Mouse (Mus musculus) hindbrain, postnatal 0 days (tissue): ENCODE measurements at regions not wholly inside any gene's neighbourhood (a gene's known extent, or its start where the extent isn't known, plus 50 kb on each side); places are given as distances from the start of the nearest gene placed in this dataset.

Source experiments
- ATAC-seq: fragments of 200-750 bp; cut with Nextera tagmentation; 2 replicates; pipeline ENCODE4 v1.8.0; 2017; ENCODE audit warnings: mild to moderate bottlenecking, moderate TSS enrichment, moderate library complexity
- DNase-seq: peaks from one replicate; pipeline ENCODE4 v3.0.0-alpha.2; 2015; ENCODE audit warnings: low spot score
- H3K27ac ChIP-seq: fragments of 300-500 bp; sonication (generic); 2 replicates; pipeline ENCODE4 v1.5.1; 2014; ENCODE audit warnings: mild to moderate bottlenecking
- H3K27me3 ChIP-seq: fragments of 300-500 bp; sonication (generic); 2 replicates; pipeline ENCODE4 v1.6.1; 2014; ENCODE audit warnings: low read length, mixed read lengths; ENCODE audit not compliant: insufficient read depth
- H3K36me3 ChIP-seq: fragments of 300-500 bp; sonication (generic); 2 replicates; pipeline ENCODE4 v1.6.1; 2014; ENCODE audit warnings: low read length, mixed read lengths; ENCODE audit not compliant: insufficient read depth
- H3K4me1 ChIP-seq: fragments of 300-500 bp; sonication (generic); 2 replicates; pipeline ENCODE4 v1.6.1; 2014; ENCODE audit warnings: antibody characterized with exemption, low read length, mixed read lengths; ENCODE audit not compliant: insufficient read depth
- H3K4me2 ChIP-seq: fragments of 300-500 bp; sonication (generic); 2 replicates; pipeline ENCODE4 v1.6.1; 2014; ENCODE audit warnings: low read depth, mild to moderate bottlenecking, low read length, moderate library complexity, mixed read lengths
- H3K4me3 ChIP-seq: fragments of 300-500 bp; sonication (generic); 2 replicates; pipeline ENCODE4 v1.5.1; 2014; ENCODE audit warnings: low read length
- H3K9ac ChIP-seq: fragments of 300-500 bp; sonication (generic); replicated peaks from 2 replicates; pipeline ENCODE4 v1.6.1; 2014; ENCODE audit warnings: mild to moderate bottlenecking, low read length, moderate library complexity, mixed read lengths
- H3K9me3 ChIP-seq: fragments of 300-500 bp; sonication (generic); 2 replicates; pipeline ENCODE4 v1.6.1; 2016; ENCODE audit warnings: low read length, mixed read lengths
- CTCF ChIP-seq: IDR thresholded peaks from 2 replicates; pipeline ENCODE4 v1.5.1; 2016; ENCODE audit warnings: antibody characterized with exemption, control low read depth, low read depth
- WGBS: fragments of 180-500 bp; shearing (Covaris S2); extraction: QIAGEN DNeasy Blood & Tissue Kit; methylation state at CpG from one replicate; pipeline ENCODE4 v1.1.7; 2014; 5-methylcytosine and 5-hydroxymethylcytosine counted together

GRCm38 (mm10) chr17:89449391-89449790, 248.9 kb upstream of the Fshr start:
- no peaks in the 10 kb centered on the region for H3K4me1 ChIP-seq
- H3K36me3 ChIP-seq: no peaks in the 10 kb centered on the region
- no peak overlapping the region for H3K27ac ChIP-seq
- H3K9me3 ChIP-seq: no peaks in the 10 kb centered on the region
- no peaks in the 10 kb centered on the region for H3K27me3 ChIP-seq
- no peak overlapping the region for H3K4me2 ChIP-seq
- DNase-seq (no peak), ATAC-seq (no peak)
- TF ChIP-seq CTCF: no peak
- H3K4me3 ChIP-seq: no peak overlapping the region
- H3K9ac ChIP-seq: no peak overlapping the region

GRCm38 (mm10) chr17:89434288-89434687, 233.8 kb upstream of the Fshr start:
- no peaks in the 10 kb centered on the region for H3K4me1 ChIP-seq
- TF ChIP-seq CTCF: no peak
- no peaks in the 10 kb centered on the region for H3K36me3 ChIP-seq
- H3K27ac ChIP-seq: no peak overlapping the region
- no peak for DNase-seq
- H3K9ac ChIP-seq: no peak overlapping the region
- no peaks in the 10 kb centered on the region for H3K9me3 ChIP-seq
- no peak for ATAC-seq
- H3K4me3 ChIP-seq: no peak overlapping the region
- no peaks in the 10 kb centered on the region for H3K27me3 ChIP-seq
- WGBS: 93% methylated on average over 4 of the region's 4 CpGs
- no peak overlapping the region for H3K4me2 ChIP-seq

- no peak for ATAC-seq
- Histone ChIP-seq H3K27me3 (no peaks in the 10 kb centered on the region), H3K9me3 (no peaks in the 10 kb centered on the region), H3K36me3 (no peaks in the 10 kb centered on the region), H3K27ac (no peak overlapping the region), H3K4me3 (no peak overlapping the region), H3K4me2 (no peak overlapping the region), H3K9ac (no peak overlapping the region), H3K4me1 (no peaks in the 10 kb centered on the region)
- no peak for DNase-seq
- WGBS: 93% methylated on average over 1 of the region's 1 CpGs
- TF ChIP-seq CTCF: no peak
Observed at GRCm38 (mm10) chr17:89410026-89410425, 209.6 kb upstream of the Fshr start.

GRCm38 (mm10) chr17:89405589-89405988, 205.1 kb upstream of the Fshr start:
- no peak overlapping the region for H3K4me2 ChIP-seq
- no peaks in the 10 kb centered on the region for H3K9me3 ChIP-seq
- H3K4me1 ChIP-seq: no peaks in the 10 kb centered on the region
- no peak overlapping the region for H3K9ac ChIP-seq
- no peaks in the 10 kb centered on the region for H3K36me3 ChIP-seq
- no peak for TF ChIP-seq CTCF
- ATAC-seq: no peak
- H3K4me3 ChIP-seq: no peak overlapping the region
- DNase-seq: no peak
- H3K27ac ChIP-seq: no peak overlapping the region
- H3K27me3 ChIP-seq: no peaks in the 10 kb centered on the region
- WGBS: 65% methylated on average over 2 of the region's 2 CpGs

GRCm38 (mm10) chr17:89357241-89357640, 156.8 kb upstream of the Fshr start:
- H3K36me3 ChIP-seq: no peaks in the 10 kb centered on the region
- no peak overlapping the region for H3K4me3 ChIP-seq
- no peaks in the 10 kb centered on the region for H3K4me1 ChIP-seq
- no peaks in the 10 kb centered on the region for H3K27me3 ChIP-seq
- H3K4me2 ChIP-seq: no peak overlapping the region
- no peak overlapping the region for H3K9ac ChIP-seq
- TF ChIP-seq CTCF: no peak
- no peak overlapping the region for H3K27ac ChIP-seq
- no peak for ATAC-seq
- H3K9me3 ChIP-seq: no peaks in the 10 kb centered on the region
- DNase-seq: no peak

- TF ChIP-seq CTCF: no peak
- no peaks in the 10 kb centered on the region for H3K36me3 ChIP-seq
- DNase-seq: no peak
- no peaks in the 10 kb centered on the region for H3K4me1 ChIP-seq
- no peak overlapping the region for H3K4me2 ChIP-seq
- H3K4me3 ChIP-seq: no peak overlapping the region
- ATAC-seq: no peak
- H3K9ac ChIP-seq: no peak overlapping the region
- H3K27me3 ChIP-seq: no peaks in the 10 kb centered on the region
- WGBS: 59% methylated on average over 8 of the region's 8 CpGs
- H3K9me3 ChIP-seq: no peaks in the 10 kb centered on the region
- no peak overlapping the region for H3K27ac ChIP-seq
Observed at GRCm38 (mm10) chr17:89340497-89341205, 140.2 kb upstream of the Fshr start.

- Histone ChIP-seq H3K4me1 (no peaks in the 10 kb centered on the region), H3K4me2 (no peak overlapping the region), H3K9ac (no peak overlapping the region), H3K27ac (no peak overlapping the region), H3K9me3 (no peaks in the 10 kb centered on the region), H3K4me3 (no peak overlapping the region), H3K36me3 (no peaks in the 10 kb centered on the region), H3K27me3 (no peaks in the 10 kb centered on the region)
- no peak for ATAC-seq
- WGBS: 35% methylated on average over 2 of the region's 2 CpGs
- no peak for TF ChIP-seq CTCF
- no peak for DNase-seq
Observed at GRCm38 (mm10) chr17:89319602-89320288, 119.3 kb upstream of the Fshr start.
